Mouse (Mus musculus): ENCODE measurements around the gene Stk38l. TPM values are rescaled to one million over a fixed set of nuclear protein-coding genes. Genes with fewer than 3 reads are reported as not detected.
A peak's percentile ranks its signal among the peaks of the same experiment; 100 is the strongest.

The Stk38l gene
- total and polyA plus RNA-seq, 2 experiments from 2014 or later, result 5.0 to 12.3 TPM

GRCm38 (mm10) chr6:146746577-146746976 is 21.8 kb downstream of the Stk38l start:
- Histone ChIP-seq H3K9me3 (ENCODE audit: low read length) (no peaks in the 10 kb centered on the region), H3K4me1 (ENCODE audit: insufficient read depth, low read length) (no peaks in the 10 kb centered on the region), H3K4me3 (ENCODE audit: low read length) (no peak overlapping the region), H3K27ac (no peak overlapping the region), H3K36me3 (ENCODE audit: insufficient read depth, low read length) (no peaks in the 10 kb centered on the region), H3K9ac (replicated peaks; ENCODE audit: low read length) (no peak overlapping the region), H3K27me3 (ENCODE audit: insufficient read depth, low read length) (no peaks in the 10 kb centered on the region), H3K4me2 (ENCODE audit: low read depth, low read length) (no peak overlapping the region)
- no peak for TF ChIP-seq CTCF (IDR thresholded peaks at IDR 0.05; ENCODE audit: low read depth)
- DNase-seq (ENCODE audit: low spot score), result no peak
- WGBS, result 84% methylated on average over 5 of the region's 5 CpGs
- ATAC-seq, result no peak

DNA sequence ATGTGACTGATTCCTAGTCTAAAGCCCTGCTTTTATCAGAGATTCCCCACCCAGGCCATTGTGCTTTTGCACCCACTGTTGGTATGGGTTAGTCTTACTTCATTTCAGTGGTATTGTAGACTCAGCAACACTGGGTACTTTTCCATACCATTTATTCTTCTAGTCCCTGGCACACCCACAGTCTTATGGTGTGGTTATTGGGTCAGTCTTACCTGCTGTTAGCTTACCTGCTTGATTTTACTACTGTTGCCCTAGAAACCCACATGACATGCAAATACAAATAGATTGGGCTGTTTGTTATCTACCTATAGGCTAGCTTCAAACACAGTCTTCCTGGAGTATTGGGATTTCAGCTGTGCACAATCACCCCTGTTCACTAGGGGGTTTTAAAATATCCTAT is 22.3 kb downstream of the Stk38l start:
- no peaks in the 10 kb centered on the region for H3K9me3 ChIP-seq (ENCODE audit: low read length)
- H3K4me1 ChIP-seq (ENCODE audit: insufficient read depth, low read length), result no peaks in the 10 kb centered on the region
- H3K4me2 ChIP-seq (ENCODE audit: low read depth, low read length), result no peak overlapping the region
- H3K27ac ChIP-seq, result no peak overlapping the region
- no peak for DNase-seq (ENCODE audit: low spot score)
- H3K36me3 ChIP-seq (ENCODE audit: insufficient read depth, low read length), result no peaks in the 10 kb centered on the region
- no peak overlapping the region for H3K9ac ChIP-seq (replicated peaks; ENCODE audit: low read length)
- TF ChIP-seq CTCF (IDR thresholded peaks at IDR 0.05; ENCODE audit: low read depth), result no peak
- H3K27me3 ChIP-seq (ENCODE audit: insufficient read depth, low read length), result no peaks in the 10 kb centered on the region
- ATAC-seq, result no peak
- no peak overlapping the region for H3K4me3 ChIP-seq (ENCODE audit: low read length)

GRCm38 (mm10) chr6:146748271-146748670 is 23.5 kb downstream of the Stk38l start:
- H3K36me3 ChIP-seq (ENCODE audit: insufficient read depth, low read length), result no peaks in the 10 kb centered on the region
- H3K4me2 ChIP-seq (ENCODE audit: low read depth, low read length), result no peak overlapping the region
- H3K4me3 ChIP-seq (ENCODE audit: low read length), result no peak overlapping the region
- DNase-seq (ENCODE audit: low spot score), result no peak
- H3K4me1 ChIP-seq (ENCODE audit: insufficient read depth, low read length), result no peaks in the 10 kb centered on the region
- H3K27me3 ChIP-seq (ENCODE audit: insufficient read depth, low read length), result no peaks in the 10 kb centered on the region
- no peak for TF ChIP-seq CTCF (IDR thresholded peaks at IDR 0.05; ENCODE audit: low read depth)
- WGBS, result 100% methylated on average over 1 of the region's 1 CpGs
- H3K27ac ChIP-seq, result no peak overlapping the region
- no peak overlapping the region for H3K9ac ChIP-seq (replicated peaks; ENCODE audit: low read length)
- no peak for ATAC-seq
- H3K9me3 ChIP-seq (ENCODE audit: low read length), result no peaks in the 10 kb centered on the region

- peak; percentile 28 for DNase-seq (ENCODE audit: low spot score)
- H3K9me3 ChIP-seq (ENCODE audit: low read length), result no peaks in the 10 kb centered on the region
- no peak for TF ChIP-seq CTCF (IDR thresholded peaks at IDR 0.05; ENCODE audit: low read depth)
- no peak overlapping the region for H3K4me3 ChIP-seq (ENCODE audit: low read length)
- peak; percentile 61; the same call in 1 of the 2 replicates for ATAC-seq
- H3K9ac ChIP-seq (replicated peaks; ENCODE audit: low read length), result no peak overlapping the region
- peaks cover 5% of the 10 kb centered on the region; the same call in 1 of the 2 replicates for H3K4me1 ChIP-seq (ENCODE audit: insufficient read depth, low read length)
- WGBS, result 39% methylated on average over 1 of the region's 1 CpGs
- H3K27me3 ChIP-seq (ENCODE audit: insufficient read depth, low read length), result no peaks in the 10 kb centered on the region
- H3K36me3 ChIP-seq (ENCODE audit: insufficient read depth, low read length), result no peaks in the 10 kb centered on the region
- H3K27ac ChIP-seq, result no peak overlapping the region
- no peak overlapping the region for H3K4me2 ChIP-seq (ENCODE audit: low read depth, low read length)
Measured at GRCm38 (mm10) chr6:146751671-146752070, 26.9 kb downstream of the Stk38l start.

DNA sequence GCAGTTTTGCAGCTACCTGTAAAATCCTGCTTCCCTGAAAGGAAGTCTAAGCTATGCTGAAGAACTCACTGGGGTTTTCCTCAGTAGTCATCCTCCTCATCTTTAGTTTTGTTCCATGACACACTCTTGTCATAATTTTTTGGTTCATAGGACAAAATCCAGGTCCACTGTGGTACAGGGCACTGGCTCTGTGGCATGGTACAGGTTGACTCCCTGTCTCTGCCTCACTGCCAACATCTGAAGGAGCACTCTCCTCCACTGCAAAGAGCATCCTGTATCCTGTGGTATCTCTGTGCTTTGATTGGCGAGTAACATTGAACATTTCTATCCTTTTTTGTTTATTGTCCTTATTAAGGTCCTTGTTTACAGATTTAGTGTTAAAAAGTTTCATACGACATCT is 27.4 kb downstream of the Stk38l start:
- DNase-seq (ENCODE audit: low spot score) (no peak), ATAC-seq (no peak)
- Histone ChIP-seq H3K4me1 (ENCODE audit: insufficient read depth, low read length) (peaks cover 5% of the 10 kb centered on the region; the same call in 1 of the 2 replicates), H3K9ac (replicated peaks; ENCODE audit: low read length) (no peak overlapping the region), H3K4me3 (ENCODE audit: low read length) (no peak overlapping the region), H3K4me2 (ENCODE audit: low read depth, low read length) (no peak overlapping the region), H3K27ac (no peak overlapping the region), H3K36me3 (ENCODE audit: insufficient read depth, low read length) (no peaks in the 10 kb centered on the region), H3K27me3 (ENCODE audit: insufficient read depth, low read length) (no peaks in the 10 kb centered on the region), H3K9me3 (ENCODE audit: low read length) (no peaks in the 10 kb centered on the region)
- WGBS, result 94% methylated on average over 2 of the region's 2 CpGs
- TF ChIP-seq CTCF (IDR thresholded peaks at IDR 0.05; ENCODE audit: low read depth), result no peak

DNA sequence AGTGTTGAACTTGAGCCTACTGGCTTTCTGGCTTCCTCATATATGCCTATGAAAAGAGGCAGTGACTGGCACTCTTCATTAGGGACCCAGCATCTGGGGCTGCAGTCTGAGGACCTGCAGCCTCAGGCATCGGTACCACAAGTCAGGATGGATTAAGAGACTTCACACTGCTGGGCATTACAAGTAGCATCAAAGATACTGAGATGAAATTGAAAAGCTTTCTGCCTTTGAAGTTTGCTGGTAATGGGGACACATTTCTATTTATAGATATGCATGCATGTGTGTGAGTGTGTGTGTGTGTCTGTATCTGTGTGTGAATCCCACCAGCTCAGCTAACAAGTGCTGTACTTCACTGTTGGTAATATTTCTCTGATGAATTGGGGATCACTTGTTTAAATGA is 27.8 kb downstream of the Stk38l start:
- H3K9ac ChIP-seq (replicated peaks; ENCODE audit: low read length), result no peak overlapping the region
- H3K27ac ChIP-seq, result no peak overlapping the region
- 59% methylated on average over 1 of the region's 1 CpGs for WGBS
- H3K4me3 ChIP-seq (ENCODE audit: low read length), result no peak overlapping the region
- 0 out of 2 replicates have a peak, but pooled peaks have one; percentile 38 for ATAC-seq
- H3K4me1 ChIP-seq (ENCODE audit: insufficient read depth, low read length), result peaks cover 5% of the 10 kb centered on the region; the same call in 1 of the 2 replicates
- no peak overlapping the region for H3K4me2 ChIP-seq (ENCODE audit: low read depth, low read length)
- peak; percentile 13 for DNase-seq (ENCODE audit: low spot score)
- no peaks in the 10 kb centered on the region for H3K9me3 ChIP-seq (ENCODE audit: low read length)
- TF ChIP-seq CTCF (IDR thresholded peaks at IDR 0.05; ENCODE audit: low read depth), result no peak
- no peaks in the 10 kb centered on the region for H3K36me3 ChIP-seq (ENCODE audit: insufficient read depth, low read length)
- H3K27me3 ChIP-seq (ENCODE audit: insufficient read depth, low read length), result no peaks in the 10 kb centered on the region

DNA sequence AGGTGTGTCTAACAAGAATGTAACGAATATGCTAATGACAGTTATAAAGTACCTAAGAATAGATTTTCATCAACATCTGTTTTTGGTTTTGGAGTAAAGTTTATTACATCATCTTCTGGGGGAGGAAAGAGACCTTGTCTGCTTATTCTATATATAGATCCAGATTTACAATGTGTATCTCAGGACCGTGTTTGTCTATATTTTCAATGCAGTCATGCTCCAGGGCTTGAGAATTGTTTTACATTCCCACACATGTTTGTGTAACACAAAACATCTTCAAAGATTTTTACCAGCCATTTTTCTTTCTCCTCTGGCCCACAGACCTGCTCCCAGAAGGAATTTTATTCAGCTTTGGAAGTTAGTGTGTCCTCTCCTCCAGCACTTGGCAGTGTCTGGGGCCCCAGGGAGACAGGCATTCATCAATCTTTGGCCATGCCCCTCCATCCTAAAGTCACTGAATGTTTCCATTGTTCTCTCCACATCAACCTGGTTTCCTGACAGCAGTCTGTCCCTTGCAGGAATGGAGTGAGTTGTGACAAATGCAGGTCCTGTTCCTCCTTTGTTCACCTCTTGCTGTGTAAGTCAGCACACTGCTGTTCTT is 28.9 kb downstream of the Stk38l start:
- no peak overlapping the region for H3K27ac ChIP-seq
- no peaks in the 10 kb centered on the region for H3K36me3 ChIP-seq (ENCODE audit: insufficient read depth, low read length)
- peaks cover 5% of the 10 kb centered on the region; the same call in 1 of the 2 replicates for H3K4me1 ChIP-seq (ENCODE audit: insufficient read depth, low read length)
- no peak overlapping the region for H3K4me3 ChIP-seq (ENCODE audit: low read length)
- H3K9me3 ChIP-seq (ENCODE audit: low read length), result no peaks in the 10 kb centered on the region
- WGBS, result 82% methylated on average over 2 of the region's 2 CpGs
- no peak for TF ChIP-seq CTCF (IDR thresholded peaks at IDR 0.05; ENCODE audit: low read depth)
- no peaks in the 10 kb centered on the region for H3K27me3 ChIP-seq (ENCODE audit: insufficient read depth, low read length)
- no peak overlapping the region for H3K9ac ChIP-seq (replicated peaks; ENCODE audit: low read length)
- ATAC-seq (no peak), DNase-seq (ENCODE audit: low spot score) (no peak)
- no peak overlapping the region for H3K4me2 ChIP-seq (ENCODE audit: low read depth, low read length)
